Mouse (Mus musculus): Measurements from ENCODE around the gene Rusc2. TPM values are rescaled to one million over a fixed set of nuclear protein-coding genes. Genes with fewer than 3 reads are reported as not detected.

The Rusc2 gene
- polyA plus RNA-seq, 1 experiment from 2014 or later: 7.4 TPM

Other genes starting within 250 kb of the Rusc2 start
- 0.40 and 0.58 TPM in 2 replicates for gene Atp8b5, start 114.8 kb upstream of the Rusc2 start, polyA plus RNA-seq (2014; fragmentation: Nextera tagmentation; extraction: Ambion mirVana)
- gene Fam166b, start 47.2 kb downstream of the Rusc2 start, polyA plus RNA-seq (2014; fragmentation: Nextera tagmentation; extraction: Ambion mirVana): 0.17 TPM in 1 of 2 replicates, not detected in the other
- gene Tesk1, start 60.0 kb downstream of the Rusc2 start, polyA plus RNA-seq (2014; fragmentation: Nextera tagmentation; extraction: Ambion mirVana): 8.2 TPM in 2 replicates
- 2.4 and 2.7 TPM in 2 replicates for gene Cd72, start 72.6 kb downstream of the Rusc2 start, polyA plus RNA-seq (2014; fragmentation: Nextera tagmentation; extraction: Ambion mirVana)
- not detected in 2 replicates for gene Sit1, start 101.8 kb downstream of the Rusc2 start, polyA plus RNA-seq (2014; fragmentation: Nextera tagmentation; extraction: Ambion mirVana)
- gene Ccdc107, start 110.9 kb downstream of the Rusc2 start, polyA plus RNA-seq (2014; fragmentation: Nextera tagmentation; extraction: Ambion mirVana): 54.6 and 61.1 TPM in 2 replicates
- gene Arhgef39, start 117.7 kb downstream of the Rusc2 start, polyA plus RNA-seq (2014; fragmentation: Nextera tagmentation; extraction: Ambion mirVana): 41.0 and 43.7 TPM in 2 replicates
- 0.41 and 0.52 TPM in 2 replicates for gene Car9, start 125.0 kb downstream of the Rusc2 start, polyA plus RNA-seq (2014; fragmentation: Nextera tagmentation; extraction: Ambion mirVana)
- gene Tpm2, start 141.8 kb downstream of the Rusc2 start, polyA plus RNA-seq (2014; fragmentation: Nextera tagmentation; extraction: Ambion mirVana): 97.9 and 99.1 TPM in 2 replicates
- 41.0 and 41.7 TPM in 2 replicates for gene Creb3, start 180.4 kb downstream of the Rusc2 start, polyA plus RNA-seq (2014; fragmentation: Nextera tagmentation; extraction: Ambion mirVana)
- 40.6 and 42.1 TPM in 2 replicates for gene Tln1, start 180.7 kb downstream of the Rusc2 start, polyA plus RNA-seq (2014; fragmentation: Nextera tagmentation; extraction: Ambion mirVana)
- gene Rgp1, start 196.7 kb downstream of the Rusc2 start, polyA plus RNA-seq (2014; fragmentation: Nextera tagmentation; extraction: Ambion mirVana): 21.1 and 30.4 TPM in 2 replicates
- 21.0 and 21.1 TPM in 2 replicates for gene Gba2, start 196.9 kb downstream of the Rusc2 start, polyA plus RNA-seq (2014; fragmentation: Nextera tagmentation; extraction: Ambion mirVana)
- gene Msmp, start 202.5 kb downstream of the Rusc2 start, polyA plus RNA-seq (2014; fragmentation: Nextera tagmentation; extraction: Ambion mirVana): not detected in 2 replicates
- 16.6 and 18.2 TPM in 2 replicates for gene Npr2, start 250.0 kb downstream of the Rusc2 start, polyA plus RNA-seq (2014; fragmentation: Nextera tagmentation; extraction: Ambion mirVana)

All from embryonic facial prominence, embryonic 11.5 days (tissue).